Comparison of ENCODE assay signal across 10 mouse cellular contexts in genomic region chr12:27254125-27254524, GRCm38 (mm10).
A peak's percentile ranks its signal among the peaks of the same experiment; 100 is the strongest.
DNase-seq lines count a peak whose midpoint lies in the region; ATAC-seq and TF ChIP-seq lines count a peak whose summit lies in the region.
"Had no signal": no experiment of that assay in that cellular context is flagged by ENCODE, and none has a peak within 500 bp of the region (broad histone marks: within the 10 kb centered on the region; RNA-seq: fewer than 3 reads in every experiment).

No protein-coding gene starts in this region.

- no peak overlapping the region for H3K4me3 ChIP-seq in midbrain, embryonic 14.5 days (replicated peaks; ENCODE audit: low read depth, low read length)
- no peak overlapping the region for H3K4me3 ChIP-seq in midbrain, embryonic 13.5 days (replicated peaks)
- no peak overlapping the region for H3K4me3 ChIP-seq in kidney, postnatal 0 days (replicated peaks; ENCODE audit: low read depth, low read length)
- H3K4me3 ChIP-seq: liver, embryonic 15.5 days had no signal

- no peak overlapping the region for H3K27ac ChIP-seq in midbrain, embryonic 14.5 days (replicated peaks; ENCODE audit: low read depth, low read length)
- H3K27ac ChIP-seq in midbrain, embryonic 13.5 days, result no peak overlapping the region
- peak overlapping the region; percentile 39; the same call in 1 of the 2 replicates for H3K27ac ChIP-seq in kidney, postnatal 0 days
- H3K27ac ChIP-seq: liver, embryonic 15.5 days had no signal

- 68% methylated on average over 3 of the region's 3 CpGs for WGBS in midbrain, embryonic 14.5 days
- WGBS in midbrain, embryonic 13.5 days, result 77% methylated on average over 3 of the region's 3 CpGs
- WGBS in kidney, postnatal 0 days, result 10% methylated on average over 3 of the region's 3 CpGs

- ATAC-seq in midbrain, embryonic 14.5 days (ENCODE audit: low FRiP score, low TSS enrichment), result no peak
- no peak for ATAC-seq in midbrain, embryonic 13.5 days
- no peak for ATAC-seq in kidney, postnatal 0 days (replicated peaks; ENCODE audit: low FRiP score, low read depth)
- ATAC-seq in megakaryocyte, adult 5-6 weeks (ENCODE audit: poor library complexity, severe bottlenecking), result no peak
- no peak for ATAC-seq in frontal cortex, adult (ENCODE audit: low TSS enrichment)

- no peak for TF ChIP-seq CTCF in kidney, postnatal 0 days (IDR thresholded peaks at IDR 0.05; ENCODE audit: low read depth)

- no peak overlapping the region for H3K9ac ChIP-seq in midbrain, embryonic 14.5 days (replicated peaks; ENCODE audit: low read length)
- H3K9ac ChIP-seq in midbrain, embryonic 13.5 days (replicated peaks), result no peak overlapping the region
- no peak overlapping the region for H3K9ac ChIP-seq in kidney, postnatal 0 days (ENCODE audit: low read depth, low read length)
- H3K9ac ChIP-seq: liver, embryonic 15.5 days had no signal

- H3K4me1 ChIP-seq in midbrain, embryonic 14.5 days (ENCODE audit: control insufficient read depth, insufficient read depth, low read length), result peaks cover 8% of the 10 kb centered on the region
- peaks cover 20% of the 10 kb centered on the region for H3K4me1 ChIP-seq in midbrain, embryonic 13.5 days (replicated peaks)
- H3K4me1 ChIP-seq in kidney, postnatal 0 days (replicated peaks; ENCODE audit: insufficient read depth, low read length), result 0 out of 2 replicates have a peak, but pooled peaks cover 6% of the 10 kb centered on the region
- H3K4me1 ChIP-seq: liver, embryonic 15.5 days had no signal

- H3K4me2 ChIP-seq in midbrain, embryonic 14.5 days (ENCODE audit: low read length), result no peak overlapping the region
- H3K4me2 ChIP-seq in midbrain, embryonic 13.5 days (replicated peaks), result no peak overlapping the region
- H3K4me2 ChIP-seq in kidney, postnatal 0 days (ENCODE audit: low read length), result no peak overlapping the region
- H3K4me2 ChIP-seq: liver, embryonic 15.5 days had no signal

- no peaks in the 10 kb centered on the region for H3K27me3 ChIP-seq in midbrain, embryonic 14.5 days (ENCODE audit: control insufficient read depth, insufficient read depth, low read length)
- no peaks in the 10 kb centered on the region for H3K27me3 ChIP-seq in midbrain, embryonic 13.5 days
- H3K27me3 ChIP-seq in kidney, postnatal 0 days (ENCODE audit: insufficient read depth, low read length), result no peaks in the 10 kb centered on the region
- H3K27me3 ChIP-seq: liver, embryonic 15.5 days had no signal

- H3K9me3 ChIP-seq in midbrain, embryonic 14.5 days (ENCODE audit: control insufficient read depth, low read length), result no peaks in the 10 kb centered on the region
- no peaks in the 10 kb centered on the region for H3K9me3 ChIP-seq in midbrain, embryonic 13.5 days
- no peaks in the 10 kb centered on the region for H3K9me3 ChIP-seq in kidney, postnatal 0 days (replicated peaks; ENCODE audit: low read length)
- H3K9me3 ChIP-seq: liver, embryonic 15.5 days had no signal

- no peaks in the 10 kb centered on the region for H3K36me3 ChIP-seq in midbrain, embryonic 14.5 days (ENCODE audit: control insufficient read depth, insufficient read depth, low read length)
- H3K36me3 ChIP-seq in midbrain, embryonic 13.5 days, result no peaks in the 10 kb centered on the region
- H3K36me3 ChIP-seq in kidney, postnatal 0 days (ENCODE audit: insufficient read depth, low read length), result no peaks in the 10 kb centered on the region
- H3K36me3 ChIP-seq: liver, embryonic 15.5 days had no signal

- DNase-seq in embryo, embryonic 11 days, result peak; percentile 19
- no peak for DNase-seq in embryo, embryonic 10 days (ENCODE audit: low spot score)
- peak; percentile 34 for DNase-seq in midbrain, embryonic 14.5 days
- DNase-seq in kidney, postnatal 0 days (ENCODE audit: low spot score), result peak; percentile 69
- DNase-seq in thymus, postnatal 36 days, result no peak
- DNase-seq: cerebellum, adult 9-10 months had no signal

Comparison
In these comparisons a context has a peak if more than half of its experiments do, and no peak if none do; other contexts are left out.
1. DNase-seq: peak in embryo, embryonic 11 days (single experiment), midbrain, embryonic 14.5 days (single experiment) and kidney, postnatal 0 days (single experiment); none in embryo, embryonic 10 days (single experiment) and thymus, postnatal 36 days (0 of 2).